Mouse (Mus musculus): ENCODE data around the gene Ap5s1.

- TF ChIP-seq CTCF (IDR thresholded peaks at IDR 0.05; ENCODE audit: low read depth, low read length): no peak
- TF ChIP-seq POLR2A (IDR thresholded peaks at IDR 0.05; ENCODE audit: extremely low read depth, insufficient read depth, low read length): no peak
Observed at GRCm38 (mm10) chr2:131172322-131172721, 34.6 kb upstream of the Ap5s1 start.

All from liver, adult 2 months (tissue).